ENCODE assay signal across 9 mouse cellular contexts in genomic region chr11:102376196-102376835, GRCm38 (mm10). TPM values are rescaled to one million over a fixed set of nuclear protein-coding genes. Genes with fewer than 3 reads are reported as not detected.
A peak's percentile ranks its signal among the peaks of the same experiment; 100 is the strongest.
DNase-seq lines count a peak whose midpoint lies in the region; ATAC-seq and TF ChIP-seq lines count a peak whose summit lies in the region.
"Had no signal": no experiment of that assay in that cellular context is flagged by ENCODE, and none has a peak within 500 bp of the region (broad histone marks: within the 10 kb centered on the region; RNA-seq: fewer than 3 reads in every experiment).

No protein-coding gene starts in this region.

- H3K4me1 ChIP-seq in kidney, postnatal 0 days (replicated peaks; ENCODE audit: insufficient read depth, low read length), result peaks cover 14% of the 10 kb centered on the region; the same call in 1 of the 2 replicates
- no peaks in the 10 kb centered on the region for H3K4me1 ChIP-seq in embryonic facial prominence, embryonic 11.5 days (ENCODE audit: control insufficient read depth, insufficient read depth, low read length)
- peaks cover 8% of the 10 kb centered on the region for H3K4me1 ChIP-seq in intestine, embryonic 14.5 days (replicated peaks; ENCODE audit: control insufficient read depth, insufficient read depth, low read length)

- peak overlapping the region; percentile 55; the same call in 1 of the 2 replicates for H3K27ac ChIP-seq in kidney, postnatal 0 days
- H3K27ac ChIP-seq in embryonic facial prominence, embryonic 11.5 days (replicated peaks; ENCODE audit: low read depth, low read length), result no peak overlapping the region
- no peak overlapping the region for H3K27ac ChIP-seq in intestine, embryonic 14.5 days (ENCODE audit: low read depth)
- H3K27ac ChIP-seq: macrophage had no signal

- no peaks in the 10 kb centered on the region for H3K36me3 ChIP-seq in kidney, postnatal 0 days (ENCODE audit: insufficient read depth, low read length)
- H3K36me3 ChIP-seq in embryonic facial prominence, embryonic 11.5 days (replicated peaks; ENCODE audit: control insufficient read depth, insufficient read depth, low read depth, low read length), result no peaks in the 10 kb centered on the region
- no peaks in the 10 kb centered on the region for H3K36me3 ChIP-seq in intestine, embryonic 14.5 days (ENCODE audit: control insufficient read depth, insufficient read depth, low read length)
- H3K36me3 ChIP-seq in myocyte (ENCODE audit: control insufficient read depth, insufficient read depth), result no peaks in the 10 kb centered on the region

- TF ChIP-seq CTCF in kidney, postnatal 0 days (IDR thresholded peaks at IDR 0.05; ENCODE audit: low read depth), result no peak

- no peak for DNase-seq in kidney, postnatal 0 days (ENCODE audit: low spot score)
- no peak for DNase-seq in kidney, adult 11 months
- DNase-seq in embryonic facial prominence, embryonic 11.5 days (ENCODE audit: low spot score), result no peak
- DNase-seq in intestine, embryonic 14.5 days (ENCODE audit: low spot score), result no peak
- DNase-seq in thymus, postnatal 4 days, result no peak
- DNase-seq in thymus, postnatal 0 days (ENCODE audit: low spot score), result no peak
- DNase-seq in right cerebral cortex, postnatal 10 days (ENCODE audit: low spot score in 2 of 2), result no peak

- H3K4me2 ChIP-seq in kidney, postnatal 0 days (ENCODE audit: low read length), result peak overlapping the region; percentile 36; the same call in 1 of the 2 replicates
- peak overlapping the region; percentile 10; the same call in 1 of the 2 replicates for H3K4me2 ChIP-seq in embryonic facial prominence, embryonic 11.5 days (ENCODE audit: low read depth, low read length)
- peak overlapping the region; percentile 43 for H3K4me2 ChIP-seq in intestine, embryonic 14.5 days (ENCODE audit: low read length)
- peak overlapping the region; percentile 27 for H3K4me2 ChIP-seq in myocyte (ENCODE audit: low read depth)

- H3K9me3 ChIP-seq in kidney, postnatal 0 days (replicated peaks; ENCODE audit: low read length), result no peaks in the 10 kb centered on the region
- H3K9me3 ChIP-seq in embryonic facial prominence, embryonic 11.5 days (replicated peaks; ENCODE audit: control insufficient read depth, low read length), result no peaks in the 10 kb centered on the region
- peaks cover 5% of the 10 kb centered on the region; the same call in 1 of the 2 replicates for H3K9me3 ChIP-seq in intestine, embryonic 14.5 days (ENCODE audit: control insufficient read depth, low read length)

- no peaks in the 10 kb centered on the region for H3K27me3 ChIP-seq in kidney, postnatal 0 days (ENCODE audit: insufficient read depth, low read length)
- no peaks in the 10 kb centered on the region for H3K27me3 ChIP-seq in embryonic facial prominence, embryonic 11.5 days (ENCODE audit: control insufficient read depth, insufficient read depth, low read length)
- no peaks in the 10 kb centered on the region for H3K27me3 ChIP-seq in intestine, embryonic 14.5 days (replicated peaks; ENCODE audit: control insufficient read depth, insufficient read depth, low read length)
- no peaks in the 10 kb centered on the region for H3K27me3 ChIP-seq in myocyte (ENCODE audit: control insufficient read depth, insufficient read depth, insufficient read length)

- TF ChIP-seq POLR2A in myocyte (IDR thresholded peaks at IDR 0.05; ENCODE audit: insufficient read length, low read depth), result no peak

- ATAC-seq in kidney, postnatal 0 days (replicated peaks; ENCODE audit: low FRiP score, low read depth), result no peak
- ATAC-seq in embryonic facial prominence, embryonic 11.5 days (replicated peaks; ENCODE audit: insufficient number of reproducible peaks, low FRiP score, low TSS enrichment, low read depth), result no peak
- ATAC-seq in intestine, embryonic 14.5 days (replicated peaks; ENCODE audit: low FRiP score, low TSS enrichment, low read depth), result no peak

- peak overlapping the region; percentile 6; the same call in 1 of the 2 replicates for H3K4me3 ChIP-seq in kidney, postnatal 0 days (replicated peaks; ENCODE audit: low read depth, low read length)
- no peak overlapping the region; the same call in 1 of the 2 replicates for H3K4me3 ChIP-seq in embryonic facial prominence, embryonic 11.5 days (ENCODE audit: low read depth, low read length)
- H3K4me3 ChIP-seq in intestine, embryonic 14.5 days (ENCODE audit: low read depth, low read length), result no peak overlapping the region
- no peak overlapping the region for H3K4me3 ChIP-seq in myocyte

- no peak overlapping the region for H3K9ac ChIP-seq in kidney, postnatal 0 days (ENCODE audit: low read depth, low read length)
- H3K9ac ChIP-seq in embryonic facial prominence, embryonic 11.5 days (replicated peaks; ENCODE audit: low read length), result peak overlapping the region; percentile 29
- no peak overlapping the region for H3K9ac ChIP-seq in intestine, embryonic 14.5 days (ENCODE audit: low read length)

- no peak overlapping the region for H3ac ChIP-seq in myocyte (ENCODE audit: control insufficient read depth, insufficient read length)

- no peaks in the 10 kb centered on the region for H3K79me2 ChIP-seq in myocyte (ENCODE audit: control insufficient read depth, insufficient read depth)

- WGBS in kidney, postnatal 0 days, result 27% methylated on average over 8 of the region's 8 CpGs
- WGBS in embryonic facial prominence, embryonic 11.5 days, result 11% methylated on average over 8 of the region's 8 CpGs
- WGBS in intestine, embryonic 14.5 days, result 11% methylated on average over 8 of the region's 8 CpGs

TF ChIP-seq in myocyte, 11 proteins besides CTCF, POLR2A, EP300 and RAD21:
- TF ChIP-seq TCF12 (IDR thresholded peaks at IDR 0.05; ENCODE audit: insufficient read depth, poor library complexity, severe bottlenecking) (no peak), TCF3 (IDR thresholded peaks at IDR 0.05; ENCODE audit: insufficient read length, low read depth) (no peak), MYOG (IDR thresholded peaks at IDR 0.05; ENCODE audit: control insufficient read depth in 1 of 3, insufficient read depth in 1 of 3, insufficient read length in 2 of 3, low read depth in 2 of 3) (peak in 1 of 3 experiments; percentile 42), POLR2AphosphoS2 (IDR thresholded peaks at IDR 0.05; ENCODE audit: insufficient read length, low read depth) (no peak), MYOD1 (IDR thresholded peaks at IDR 0.05; ENCODE audit: control insufficient read depth in 1 of 3, insufficient read length in 2 of 3, low read depth in 2 of 3) (peak in 1 of 3 experiments; percentile 15), REST (IDR thresholded peaks at IDR 0.05; ENCODE audit: insufficient read depth, insufficient read length) (no peak), E2F4 (IDR thresholded peaks at IDR 0.05; ENCODE audit: insufficient read depth) (no peak), MAX (IDR thresholded peaks at IDR 0.05; ENCODE audit: low read depth) (no peak), SRF (IDR thresholded peaks at IDR 0.05; ENCODE audit: control insufficient read depth, insufficient read length, low read depth) (no peak), CEBPB (IDR thresholded peaks at IDR 0.05; ENCODE audit: insufficient read depth, poor library complexity, severe bottlenecking) (no peak), USF1 (IDR thresholded peaks at IDR 0.05; ENCODE audit: low read depth) (no peak)
TF ChIP-seq in myocyte: peak in this region for 2.

RNA-seq across cellular contexts. Expression of gene Slc4a1, which starts 10.3 kb away (rescaled TPM):
- polyA plus RNA-seq in kidney, postnatal 0 days (2015; fragmentation: Nextera tagmentation; extraction: Ambion mirVana), result 7.4 and 8.0 TPM in 2 replicates
- 25.8 and 28.5 TPM in 2 replicates for polyA plus RNA-seq in embryonic facial prominence, embryonic 11.5 days (2014; fragmentation: Nextera tagmentation; extraction: Ambion mirVana)
- 1.8 and 2.8 TPM in 2 replicates for polyA plus RNA-seq in intestine, embryonic 14.5 days (2014; fragmentation: Nextera tagmentation; extraction: Ambion mirVana)
- polyA plus RNA-seq in myocyte (2012; fragmentation: generic; extraction: Trizol), result not detected
- polyA plus RNA-seq in thymus, postnatal 0 days (2015; fragmentation: Nextera tagmentation; extraction: Ambion mirVana), result 0.48 and 0.53 TPM in 2 replicates
- polyA plus RNA-seq: macrophage had no signal

RNA-seq across cellular contexts. Expression of gene Rundc3a, which starts 16.9 kb away (rescaled TPM):
- polyA plus RNA-seq in kidney, postnatal 0 days (2015; fragmentation: Nextera tagmentation; extraction: Ambion mirVana), result 7.0 and 9.2 TPM in 2 replicates
- polyA plus RNA-seq in embryonic facial prominence, embryonic 11.5 days (2014; fragmentation: Nextera tagmentation; extraction: Ambion mirVana), result 11.8 and 12.1 TPM in 2 replicates
- 7.6 and 10.0 TPM in 2 replicates for polyA plus RNA-seq in intestine, embryonic 14.5 days (2014; fragmentation: Nextera tagmentation; extraction: Ambion mirVana)
- 10.3 TPM for polyA plus RNA-seq in myocyte (2012; fragmentation: generic; extraction: Trizol)
- 1.1 and 1.4 TPM in 2 replicates for polyA plus RNA-seq in thymus, postnatal 0 days (2015; fragmentation: Nextera tagmentation; extraction: Ambion mirVana)

RNA-seq across cellular contexts. Expression of gene Slc25a39, which starts 31.4 kb away (rescaled TPM):
- 352 and 383 TPM in 2 replicates for polyA plus RNA-seq in kidney, postnatal 0 days (2015; fragmentation: Nextera tagmentation; extraction: Ambion mirVana)
- 168 and 185 TPM in 2 replicates for polyA plus RNA-seq in embryonic facial prominence, embryonic 11.5 days (2014; fragmentation: Nextera tagmentation; extraction: Ambion mirVana)
- 281 and 296 TPM in 2 replicates for polyA plus RNA-seq in intestine, embryonic 14.5 days (2014; fragmentation: Nextera tagmentation; extraction: Ambion mirVana)
- 274 TPM for polyA plus RNA-seq in myocyte (2012; fragmentation: generic; extraction: Trizol)
- polyA plus RNA-seq in thymus, postnatal 0 days (2015; fragmentation: Nextera tagmentation; extraction: Ambion mirVana), result 97.8 and 107 TPM in 2 replicates

RNA-seq across cellular contexts. Expression of gene Grn, which starts 53.8 kb away (rescaled TPM):
- polyA plus RNA-seq in kidney, postnatal 0 days (2015; fragmentation: Nextera tagmentation; extraction: Ambion mirVana), result 191 and 209 TPM in 2 replicates
- 38.8 and 52.0 TPM in 2 replicates for polyA plus RNA-seq in embryonic facial prominence, embryonic 11.5 days (2014; fragmentation: Nextera tagmentation; extraction: Ambion mirVana)
- 115 and 116 TPM in 2 replicates for polyA plus RNA-seq in intestine, embryonic 14.5 days (2014; fragmentation: Nextera tagmentation; extraction: Ambion mirVana)
- polyA plus RNA-seq in myocyte (2012; fragmentation: generic; extraction: Trizol), result 174 TPM
- polyA plus RNA-seq in thymus, postnatal 0 days (2015; fragmentation: Nextera tagmentation; extraction: Ambion mirVana), result 86.4 and 90.6 TPM in 2 replicates

RNA-seq across cellular contexts. Expression of gene Ubtf, which starts 56.8 kb away (rescaled TPM):
- polyA plus RNA-seq in kidney, postnatal 0 days (2015; fragmentation: Nextera tagmentation; extraction: Ambion mirVana), result 75.5 and 80.8 TPM in 2 replicates
- 81.0 and 84.5 TPM in 2 replicates for polyA plus RNA-seq in embryonic facial prominence, embryonic 11.5 days (2014; fragmentation: Nextera tagmentation; extraction: Ambion mirVana)
- 85.5 and 86.0 TPM in 2 replicates for polyA plus RNA-seq in intestine, embryonic 14.5 days (2014; fragmentation: Nextera tagmentation; extraction: Ambion mirVana)
- 58.6 TPM for polyA plus RNA-seq in myocyte (2012; fragmentation: generic; extraction: Trizol)
- polyA plus RNA-seq in thymus, postnatal 0 days (2015; fragmentation: Nextera tagmentation; extraction: Ambion mirVana), result 95.2 and 96.8 TPM in 2 replicates
